Mouse (Mus musculus): ENCODE data around the gene Kctd13.

Kctd13 gene

DNA sequence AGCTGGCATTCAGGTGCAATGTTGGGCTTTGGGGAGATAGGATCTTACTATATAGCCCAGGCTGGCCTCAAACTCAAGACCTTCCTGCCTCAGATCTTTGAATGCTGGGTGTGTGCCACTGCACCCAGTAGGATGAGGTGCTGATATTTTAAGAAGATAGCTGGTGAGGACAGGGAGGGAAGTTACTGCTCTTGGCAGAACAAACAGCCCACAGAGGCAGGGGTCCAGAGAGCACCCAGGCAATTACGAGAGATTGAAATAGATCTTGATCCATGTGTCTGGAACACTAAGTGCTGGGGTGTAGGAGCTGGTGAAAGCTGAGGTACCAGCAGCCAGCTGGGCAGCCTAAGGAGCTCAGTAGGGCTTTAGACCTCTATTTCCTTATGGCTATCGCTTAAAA lies 52.9 kb downstream of the Kctd13 start:
- ATAC-seq (ENCODE audit: low TSS enrichment), result no peak

DNA sequence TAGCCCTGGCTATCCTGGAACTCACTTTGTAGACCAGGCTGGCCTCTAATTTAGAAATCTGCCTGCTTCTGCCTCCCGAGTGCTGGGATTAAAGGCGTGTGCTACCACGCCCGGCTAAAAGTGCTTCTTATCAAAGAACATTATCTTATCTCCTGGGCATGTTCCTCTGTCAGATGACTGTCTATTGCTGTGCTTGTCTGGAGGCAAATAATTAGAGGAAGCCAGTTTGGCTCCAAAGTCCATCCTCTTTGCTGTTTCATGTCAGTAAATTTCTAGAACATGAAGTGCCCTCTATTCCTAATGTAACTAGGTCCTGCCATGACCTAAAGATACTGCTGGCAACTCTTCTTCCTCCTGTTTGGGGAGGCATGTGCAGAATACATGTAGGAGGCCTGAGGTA lies 53.4 kb downstream of the Kctd13 start:
- no peak for ATAC-seq (ENCODE audit: low TSS enrichment)

- ATAC-seq (ENCODE audit: low TSS enrichment), result no peak
These were observed 54.4 kb downstream of the Kctd13 start for GRCm38 (mm10) chr7:126983113-126983512.

DNA sequence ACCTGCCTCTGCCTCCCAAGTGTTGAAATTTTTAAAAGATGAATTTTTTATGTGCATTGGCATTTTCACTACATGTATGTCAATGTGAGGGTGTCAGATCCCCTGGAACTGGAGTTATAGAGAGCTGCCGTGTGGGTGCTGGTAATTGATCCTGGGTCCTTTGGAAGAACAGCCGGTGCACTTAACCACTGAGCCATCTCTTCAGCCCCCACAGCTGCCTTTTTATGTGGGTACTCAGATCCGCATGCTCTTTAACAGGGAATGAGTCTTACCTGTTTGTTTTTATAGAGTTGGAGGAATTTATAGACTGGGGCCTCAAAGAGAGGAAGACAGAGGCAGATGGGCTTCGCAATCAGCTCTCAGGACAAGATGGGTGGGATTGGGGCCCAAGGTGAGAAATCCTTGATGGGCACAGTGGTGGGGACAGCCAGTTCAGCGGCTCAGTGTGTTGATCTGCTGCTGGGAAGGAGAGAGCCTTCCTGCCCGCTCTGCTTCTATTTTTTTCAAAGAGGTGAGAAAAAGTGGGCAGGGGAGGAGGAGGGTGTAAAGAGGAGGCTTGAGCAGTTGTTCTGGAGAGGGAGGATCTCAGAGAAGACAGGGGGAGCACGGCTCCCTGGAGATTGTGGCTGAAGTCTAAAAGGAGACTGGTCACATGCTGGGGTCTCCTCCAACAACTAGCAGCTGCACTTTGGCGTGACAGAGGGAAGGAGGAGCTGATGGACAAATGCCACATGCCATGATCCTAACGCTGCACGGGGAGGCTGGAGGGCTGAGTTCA lies 56.2 kb downstream of the Kctd13 start:
- ATAC-seq (ENCODE audit: low TSS enrichment), result peak; percentile 85

DNA sequence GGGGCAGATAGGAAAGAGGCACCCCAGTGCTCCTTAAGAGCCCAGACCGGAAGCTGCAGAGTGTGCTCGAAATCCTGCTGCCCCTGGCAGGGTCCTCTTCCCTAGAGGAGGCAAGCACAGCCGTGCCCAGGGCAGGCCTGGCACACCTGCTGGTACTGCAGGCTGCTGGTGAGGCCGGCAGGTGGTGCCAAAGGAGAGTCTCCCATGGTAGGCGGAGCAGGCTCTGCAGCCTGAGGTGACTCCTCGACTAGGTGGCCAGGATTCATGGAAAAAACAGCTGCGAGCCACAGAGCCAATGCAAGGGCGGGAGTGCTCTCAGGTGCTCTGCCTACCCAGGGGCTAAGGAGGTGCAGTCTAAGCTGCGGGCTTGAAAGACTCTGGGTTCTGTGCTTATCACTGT lies 57.6 kb downstream of the Kctd13 start:
- peak; percentile 47; the same call in 1 of the 2 replicates for ATAC-seq (ENCODE audit: low TSS enrichment)

GRCm38 (mm10) chr7:126988816-126989215 lies 60.1 kb downstream of the Kctd13 start:
- no peak for ATAC-seq (ENCODE audit: low TSS enrichment)

Data from frontal cortex, adult (tissue).